Mouse (Mus musculus) forebrain, embryonic 16.5 days (tissue): ENCODE data around the gene Slc7a5. TPM values are rescaled to one million over a fixed set of nuclear protein-coding genes. Genes with fewer than 3 reads are reported as not detected.

Source experiments
- ATAC-seq: fragments of 200-750 bp; cut with Nextera tagmentation; 2 replicates; pipeline ENCODE4 v1.8.0; 2017; ENCODE audit warnings: mild to moderate bottlenecking, moderate library complexity
- H3K27ac ChIP-seq: fragments of 300-500 bp; sonication (generic); 2 replicates; pipeline ENCODE4 v1.5.1; 2014; ENCODE audit warnings: low read length, control low read depth
- H3K27me3 ChIP-seq: fragments of 300-500 bp; sonication (generic); replicated peaks from 2 replicates; pipeline ENCODE4 v1.6.1; 2014; ENCODE audit warnings: low read length; ENCODE audit not compliant: control insufficient read depth, insufficient read depth
- H3K36me3 ChIP-seq: fragments of 300-500 bp; sonication (generic); 2 replicates; pipeline ENCODE4 v1.6.1; 2014; ENCODE audit not compliant: control insufficient read depth, insufficient read depth
- H3K4me1 ChIP-seq: fragments of 300-500 bp; sonication (generic); replicated peaks from 2 replicates; pipeline ENCODE4 v1.6.1; 2014; ENCODE audit warnings: low read length; ENCODE audit not compliant: control insufficient read depth, insufficient read depth
- H3K4me2 ChIP-seq: fragments of 300-500 bp; sonication (generic); 2 replicates; pipeline ENCODE4 v1.6.1; 2014; ENCODE audit warnings: mild to moderate bottlenecking, low read length, control low read depth
- H3K4me3 ChIP-seq: fragments of 300-500 bp; sonication (generic); replicated peaks from 2 replicates; pipeline ENCODE4 v1.5.1; 2014; ENCODE audit warnings: mild to moderate bottlenecking, low read length, control low read depth
- H3K9ac ChIP-seq: fragments of 300-500 bp; sonication (generic); replicated peaks from 2 replicates; pipeline ENCODE4 v1.6.1; 2014; ENCODE audit warnings: low read depth, low read length, control low read depth
- H3K9me3 ChIP-seq: fragments of 300-500 bp; sonication (generic); 2 replicates; pipeline ENCODE4 v1.6.1; 2016; ENCODE audit warnings: low read length; ENCODE audit not compliant: control insufficient read depth
- WGBS: fragments of 180-500 bp; shearing (Covaris S2); extraction: QIAGEN DNeasy Blood & Tissue Kit; methylation state at CpG from one replicate; pipeline ENCODE4 v1.1.7; 2014; 5-methylcytosine and 5-hydroxymethylcytosine counted together
- polyA plus RNA-seq: library from polyadenylated mRNA; unstranded; fragments of >200 nt; fragmentation: Nextera tagmentation; extraction: Ambion mirVana; gene quantifications from 2 replicates; pipeline ENCODE4 v1.2.1, GENCODE M21; 2015

Gene Slc7a5
- polyA plus RNA-seq, 1 experiment from 2014 or later: 44.1 TPM

- Histone ChIP-seq H3K4me2 (no peak overlapping the region), H3K27ac (no peak overlapping the region), H3K27me3 (no peaks in the 10 kb centered on the region), H3K9me3 (no peaks in the 10 kb centered on the region), H3K4me3 (no peak overlapping the region), H3K9ac (no peak overlapping the region), H3K36me3 (no peaks in the 10 kb centered on the region), H3K4me1 (peaks cover 9% of the 10 kb centered on the region)
- WGBS: 68% methylated on average over 7 of the region's 7 CpGs
- ATAC-seq: no peak
Measured at GRCm38 (mm10) chr8:121852464-121852863, 55.0 kb downstream of the Slc7a5 start.

- no peaks in the 10 kb centered on the region for H3K9me3 ChIP-seq
- H3K4me2 ChIP-seq: no peak overlapping the region
Measured at GRCm38 (mm10) chr8:121851716-121852115, 55.8 kb downstream of the Slc7a5 start.

GRCm38 (mm10) chr8:121850821-121851470, 56.5 kb downstream of the Slc7a5 start:
- Histone ChIP-seq H3K36me3 (no peaks in the 10 kb centered on the region), H3K4me1 (peaks cover 9% of the 10 kb centered on the region), H3K4me2 (peak overlapping the region; percentile 48), H3K4me3 (peak overlapping the region; percentile 25), H3K27ac (no peak overlapping the region), H3K9ac (peak overlapping the region; percentile 47), H3K9me3 (no peaks in the 10 kb centered on the region), H3K27me3 (no peaks in the 10 kb centered on the region)
- peak; percentile 87 for ATAC-seq
- 5% methylated on average over 24 of the region's 24 CpGs for WGBS

More at GRCm38 (mm10) chr8:121851716-121852115, 55.8 kb downstream of the Slc7a5 start:
- H3K36me3 ChIP-seq: no peaks in the 10 kb centered on the region
- no peak overlapping the region for H3K9ac ChIP-seq
- 51% methylated on average over 7 of the region's 7 CpGs for WGBS
- no peak for ATAC-seq
- H3K4me1 ChIP-seq: peaks cover 9% of the 10 kb centered on the region
- H3K27ac ChIP-seq: no peak overlapping the region
- H3K4me3 ChIP-seq: no peak overlapping the region
- H3K27me3 ChIP-seq: no peaks in the 10 kb centered on the region

GRCm38 (mm10) chr8:121850436-121850820, 57.1 kb downstream of the Slc7a5 start:
- 39% methylated on average over 12 of the region's 12 CpGs for WGBS
- Histone ChIP-seq H3K27ac (no peak overlapping the region), H3K27me3 (no peaks in the 10 kb centered on the region), H3K9me3 (no peaks in the 10 kb centered on the region), H3K4me1 (peaks cover 9% of the 10 kb centered on the region), H3K4me2 (peak overlapping the region; percentile 48; the same call in 1 of the 2 replicates), H3K9ac (no peak overlapping the region), H3K36me3 (no peaks in the 10 kb centered on the region), H3K4me3 (no peak overlapping the region)
- ATAC-seq: no peak

- 11% methylated on average over 6 of the region's 6 CpGs for WGBS
- no peak overlapping the region for H3K4me3 ChIP-seq
- peaks cover 9% of the 10 kb centered on the region for H3K4me1 ChIP-seq
- H3K9ac ChIP-seq: no peak overlapping the region
- no peak overlapping the region for H3K27ac ChIP-seq
- H3K4me2 ChIP-seq: no peak overlapping the region
- no peaks in the 10 kb centered on the region for H3K36me3 ChIP-seq
- no peaks in the 10 kb centered on the region for H3K9me3 ChIP-seq
- no peaks in the 10 kb centered on the region for H3K27me3 ChIP-seq
- ATAC-seq: peak; percentile 47
Measured at GRCm38 (mm10) chr8:121850018-121850417, 57.5 kb downstream of the Slc7a5 start.

GRCm38 (mm10) chr8:121849303-121849702, 58.2 kb downstream of the Slc7a5 start:
- Histone ChIP-seq H3K9ac (no peak overlapping the region), H3K4me3 (no peak overlapping the region)
- WGBS: 68% methylated on average over 9 of the region's 9 CpGs

GRCm38 (mm10) chr8:121848495-121848894, 59.0 kb downstream of the Slc7a5 start:
- Histone ChIP-seq H3K4me2 (no peak overlapping the region), H3K27ac (no peak overlapping the region), H3K4me3 (no peak overlapping the region), H3K27me3 (no peaks in the 10 kb centered on the region), H3K4me1 (peaks cover 9% of the 10 kb centered on the region), H3K36me3 (no peaks in the 10 kb centered on the region), H3K9me3 (no peaks in the 10 kb centered on the region), H3K9ac (no peak overlapping the region)
- no peak for ATAC-seq
- 77% methylated on average over 10 of the region's 10 CpGs for WGBS

More at GRCm38 (mm10) chr8:121849303-121849702, 58.2 kb downstream of the Slc7a5 start:
- Histone ChIP-seq H3K36me3 (no peaks in the 10 kb centered on the region), H3K4me2 (no peak overlapping the region), H3K27me3 (no peaks in the 10 kb centered on the region), H3K27ac (no peak overlapping the region), H3K9me3 (no peaks in the 10 kb centered on the region), H3K4me1 (peaks cover 9% of the 10 kb centered on the region)
- ATAC-seq: no peak

GRCm38 (mm10) chr8:121847987-121848386, 59.5 kb downstream of the Slc7a5 start:
- no peak overlapping the region for H3K9ac ChIP-seq
- no peaks in the 10 kb centered on the region for H3K9me3 ChIP-seq
- no peak overlapping the region for H3K4me2 ChIP-seq
- H3K4me3 ChIP-seq: no peak overlapping the region
- no peaks in the 10 kb centered on the region for H3K36me3 ChIP-seq
- H3K27ac ChIP-seq: no peak overlapping the region
- H3K27me3 ChIP-seq: no peaks in the 10 kb centered on the region
- peaks cover 9% of the 10 kb centered on the region for H3K4me1 ChIP-seq
- WGBS: 73% methylated on average over 6 of the region's 6 CpGs
- no peak for ATAC-seq

GRCm38 (mm10) chr8:121847261-121847822, 60.2 kb downstream of the Slc7a5 start:
- Histone ChIP-seq H3K27me3 (no peaks in the 10 kb centered on the region), H3K4me1 (peaks cover 9% of the 10 kb centered on the region), H3K4me2 (no peak overlapping the region), H3K36me3 (no peaks in the 10 kb centered on the region), H3K27ac (no peak overlapping the region), H3K4me3 (no peak overlapping the region), H3K9me3 (no peaks in the 10 kb centered on the region), H3K9ac (no peak overlapping the region)
- no peak for ATAC-seq
- 74% methylated on average over 10 of the region's 10 CpGs for WGBS
